Mouse (Mus musculus): Measurements from ENCODE around the gene Nos3. TPM values are rescaled to one million over a fixed set of nuclear protein-coding genes. Genes with fewer than 3 reads are reported as not detected.
A peak's percentile ranks its signal among the peaks of the same experiment; 100 is the strongest.

The Nos3 gene
- polyA plus RNA-seq (2012; rRNA removed) = 9.6 and 11.1 TPM in 2 replicates

GRCm38 (mm10) chr5:24364508-24364907, at the start of gene Nos3:
TSS of gene Nos3 (plus strand) at chr5:24364810.
- TF ChIP-seq POLR2A (IDR thresholded peaks at IDR 0.05; ENCODE audit: borderline replicate concordance, extremely low read depth, insufficient read depth, insufficient read length, poor library complexity, severe bottlenecking) (no peak), CTCF (IDR thresholded peaks at IDR 0.05; ENCODE audit: borderline replicate concordance, extremely low read depth, insufficient read depth, insufficient read length) (no peak)
- no peak for DNase-seq (ENCODE audit: low read depth)

GRCm38 (mm10) chr5:24319776-24320466, 44.7 kb upstream of the Nos3 start:
- DNase-seq (ENCODE audit: low read depth) = no peak
- TF ChIP-seq POLR2A (IDR thresholded peaks at IDR 0.05; ENCODE audit: borderline replicate concordance, extremely low read depth, insufficient read depth, insufficient read length, poor library complexity, severe bottlenecking) (no peak), CTCF (IDR thresholded peaks at IDR 0.05; ENCODE audit: borderline replicate concordance, extremely low read depth, insufficient read depth, insufficient read length) (no peak)

GRCm38 (mm10) chr5:24320467-24320813, 44.2 kb upstream of the Nos3 start:
- DNase-seq (ENCODE audit: low read depth) = no peak
- TF ChIP-seq CTCF (IDR thresholded peaks at IDR 0.05; ENCODE audit: borderline replicate concordance, extremely low read depth, insufficient read depth, insufficient read length) (no peak), POLR2A (IDR thresholded peaks at IDR 0.05; ENCODE audit: borderline replicate concordance, extremely low read depth, insufficient read depth, insufficient read length, poor library complexity, severe bottlenecking) (no peak)

GRCm38 (mm10) chr5:24320894-24321293, 43.7 kb upstream of the Nos3 start:
- no peak for DNase-seq (ENCODE audit: low read depth)
- no peak for TF ChIP-seq POLR2A (IDR thresholded peaks at IDR 0.05; ENCODE audit: borderline replicate concordance, extremely low read depth, insufficient read depth, insufficient read length, poor library complexity, severe bottlenecking)
- no peak for TF ChIP-seq CTCF (IDR thresholded peaks at IDR 0.05; ENCODE audit: borderline replicate concordance, extremely low read depth, insufficient read depth, insufficient read length)

GRCm38 (mm10) chr5:24321711-24322682, 42.6 kb upstream of the Nos3 start:
- TF ChIP-seq POLR2A (IDR thresholded peaks at IDR 0.05; ENCODE audit: borderline replicate concordance, extremely low read depth, insufficient read depth, insufficient read length, poor library complexity, severe bottlenecking) (no peak), CTCF (IDR thresholded peaks at IDR 0.05; ENCODE audit: borderline replicate concordance, extremely low read depth, insufficient read depth, insufficient read length) (no peak)
- DNase-seq (ENCODE audit: low read depth) = peak; percentile 29

- no peak for DNase-seq (ENCODE audit: low read depth)
- TF ChIP-seq POLR2A (IDR thresholded peaks at IDR 0.05; ENCODE audit: borderline replicate concordance, extremely low read depth, insufficient read depth, insufficient read length, poor library complexity, severe bottlenecking) (no peak), CTCF (IDR thresholded peaks at IDR 0.05; ENCODE audit: borderline replicate concordance, extremely low read depth, insufficient read depth, insufficient read length) (no peak)
Observed at GRCm38 (mm10) chr5:24325251-24325650, 39.4 kb upstream of the Nos3 start.

GRCm38 (mm10) chr5:24326166-24326841, 38.3 kb upstream of the Nos3 start:
- no peak for DNase-seq (ENCODE audit: low read depth)
- TF ChIP-seq CTCF (IDR thresholded peaks at IDR 0.05; ENCODE audit: borderline replicate concordance, extremely low read depth, insufficient read depth, insufficient read length) (no peak), POLR2A (IDR thresholded peaks at IDR 0.05; ENCODE audit: borderline replicate concordance, extremely low read depth, insufficient read depth, insufficient read length, poor library complexity, severe bottlenecking) (no peak)

GRCm38 (mm10) chr5:24326842-24327417, 37.7 kb upstream of the Nos3 start:
- peak; percentile 45 for DNase-seq (ENCODE audit: low read depth)
- TF ChIP-seq POLR2A (IDR thresholded peaks at IDR 0.05; ENCODE audit: borderline replicate concordance, extremely low read depth, insufficient read depth, insufficient read length, poor library complexity, severe bottlenecking) = no peak

GRCm38 (mm10) chr5:24328813-24329211, 35.8 kb upstream of the Nos3 start:
- DNase-seq (ENCODE audit: low read depth) = peak; percentile 62
- no peak for TF ChIP-seq POLR2A (IDR thresholded peaks at IDR 0.05; ENCODE audit: borderline replicate concordance, extremely low read depth, insufficient read depth, insufficient read length, poor library complexity, severe bottlenecking)
- TF ChIP-seq CTCF (IDR thresholded peaks at IDR 0.05; ENCODE audit: borderline replicate concordance, extremely low read depth, insufficient read depth, insufficient read length) = no peak

- TF ChIP-seq CTCF (IDR thresholded peaks at IDR 0.05; ENCODE audit: borderline replicate concordance, extremely low read depth, insufficient read depth, insufficient read length) (no peak), POLR2A (IDR thresholded peaks at IDR 0.05; ENCODE audit: borderline replicate concordance, extremely low read depth, insufficient read depth, insufficient read length, poor library complexity, severe bottlenecking) (no peak)
- peak; percentile 81 for DNase-seq (ENCODE audit: low read depth)
Observed at GRCm38 (mm10) chr5:24329212-24329964, 35.2 kb upstream of the Nos3 start.
